Mouse (Mus musculus) forelimb bud, embryonic 11.5 days (tissue): ENCODE results near the gene Tppp3.

Source experiments
- DNase-seq: peaks from one replicate; pipeline ENCODE4 v3.0.0-alpha.2; 2012; ENCODE audit warnings: low read depth, low spot score

The Tppp3 gene

DNA sequence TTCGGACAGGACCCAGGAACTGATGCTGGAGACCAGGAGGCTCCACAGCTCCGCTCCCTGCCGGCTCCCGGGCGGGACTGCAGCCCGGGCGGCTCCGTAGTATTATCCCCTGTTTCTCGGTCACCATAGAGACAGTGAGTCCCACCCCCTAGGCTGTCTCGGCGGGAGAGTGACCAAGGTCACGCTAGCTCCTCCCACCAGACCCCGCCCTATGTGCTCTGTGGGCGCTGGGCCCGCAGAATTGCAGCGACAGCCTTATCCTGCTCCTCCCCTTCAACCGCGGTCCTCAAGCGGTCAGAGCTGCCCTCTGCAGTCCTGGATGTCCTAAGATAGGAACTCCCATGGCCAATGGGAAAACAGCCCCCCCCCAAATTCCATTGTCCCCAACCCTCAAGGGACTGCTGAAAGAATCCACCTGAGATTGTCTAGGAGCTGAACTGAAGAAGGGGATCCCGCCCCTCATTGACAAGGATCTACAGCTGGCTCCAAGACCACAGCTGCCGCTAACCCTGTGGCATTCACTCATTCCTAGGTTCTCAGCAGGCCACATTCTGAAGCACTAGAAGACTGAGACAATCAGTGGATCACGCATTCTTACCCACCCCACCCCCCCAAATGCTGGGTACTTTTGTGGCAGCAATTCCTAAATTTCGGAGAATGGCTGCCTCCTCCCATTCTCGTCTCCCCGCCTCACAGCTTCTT is at the start of gene Tppp3:
Gene Tppp3 (minus strand): TSS at position 213 of the 702 bp plus-strand sequence.
- DNase-seq = peak; percentile 94

GRCm38 (mm10) chr8:105521061-105521460 is 49.7 kb upstream of the Tppp3 start:
- DNase-seq = peak; percentile 39

DNA sequence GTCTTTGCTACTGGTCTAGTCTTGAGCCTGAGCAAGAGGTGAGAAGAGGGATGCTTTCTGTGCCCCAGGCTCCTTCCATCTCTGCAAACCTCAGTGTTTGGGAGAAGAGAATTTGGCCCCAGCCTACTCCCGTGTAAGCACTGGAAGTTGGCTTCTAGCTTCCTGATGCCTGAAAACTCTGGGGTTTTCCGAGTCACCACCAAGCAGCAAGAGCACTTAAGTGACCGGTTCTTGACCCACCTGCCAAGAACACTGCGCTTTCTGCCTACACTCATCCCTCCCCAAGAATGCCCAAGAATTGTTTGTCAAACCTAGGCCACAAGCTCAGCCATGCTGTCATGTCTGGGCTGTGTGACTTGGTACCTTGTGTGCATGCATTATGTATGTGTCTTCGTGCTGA is 49.2 kb upstream of the Tppp3 start:
- no peak for DNase-seq

- peak; percentile 88 for DNase-seq
These were observed 48.3 kb upstream of the Tppp3 start for GRCm38 (mm10) chr8:105519591-105519990.

GRCm38 (mm10) chr8:105518436-105519313 is 47.3 kb upstream of the Tppp3 start, which contains the start of gene Hsd11b2:
TSS of gene Hsd11b2 (plus strand) at chr8:105518755.
- DNase-seq = peak; percentile 79

DNA sequence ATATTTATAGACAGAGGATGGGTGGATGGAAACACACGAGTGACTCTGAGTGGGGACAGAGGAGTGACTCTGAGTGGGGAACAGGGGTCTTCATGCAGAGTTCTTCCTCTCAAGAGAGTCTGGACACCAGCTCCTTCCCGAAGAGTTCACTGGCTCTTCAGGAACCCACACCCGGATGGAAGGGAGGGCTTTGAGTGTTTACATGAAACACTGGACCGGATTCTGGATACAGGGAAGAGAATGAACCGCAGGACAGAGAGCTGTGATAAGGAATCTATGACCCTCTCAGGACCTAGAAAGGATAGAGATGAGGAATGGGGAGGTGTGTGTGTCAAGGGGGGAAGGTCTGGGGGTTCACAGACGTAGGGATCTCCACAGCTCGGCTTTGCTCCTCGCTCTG is 46.0 kb upstream of the Tppp3 start:
- no peak for DNase-seq

- peak; percentile 96 for DNase-seq
These were observed 44.8 kb upstream of the Tppp3 start for GRCm38 (mm10) chr8:105516018-105516645.

DNA sequence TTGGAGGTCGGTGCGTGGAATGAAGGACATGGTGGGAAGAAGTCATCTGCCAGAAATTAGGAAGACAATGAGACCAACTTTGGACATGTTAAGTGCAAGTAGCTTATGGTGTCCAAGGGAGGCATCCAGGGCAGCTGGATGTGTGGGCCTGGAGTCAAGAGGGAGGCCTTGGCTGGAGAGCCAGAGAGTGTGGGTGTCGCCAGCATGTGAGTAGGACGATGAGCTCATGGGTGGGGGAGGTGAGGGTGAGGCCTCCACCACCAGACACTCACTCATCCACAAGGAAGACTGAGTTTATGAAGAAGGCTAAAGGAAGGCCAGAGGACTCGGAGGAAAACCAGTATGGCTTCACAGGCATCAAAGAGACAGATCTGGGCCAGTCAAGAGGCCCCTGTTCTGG is 43.3 kb upstream of the Tppp3 start:
- no peak for DNase-seq

- DNase-seq = no peak
These were observed 42.9 kb upstream of the Tppp3 start for GRCm38 (mm10) chr8:105514194-105514593.

DNA sequence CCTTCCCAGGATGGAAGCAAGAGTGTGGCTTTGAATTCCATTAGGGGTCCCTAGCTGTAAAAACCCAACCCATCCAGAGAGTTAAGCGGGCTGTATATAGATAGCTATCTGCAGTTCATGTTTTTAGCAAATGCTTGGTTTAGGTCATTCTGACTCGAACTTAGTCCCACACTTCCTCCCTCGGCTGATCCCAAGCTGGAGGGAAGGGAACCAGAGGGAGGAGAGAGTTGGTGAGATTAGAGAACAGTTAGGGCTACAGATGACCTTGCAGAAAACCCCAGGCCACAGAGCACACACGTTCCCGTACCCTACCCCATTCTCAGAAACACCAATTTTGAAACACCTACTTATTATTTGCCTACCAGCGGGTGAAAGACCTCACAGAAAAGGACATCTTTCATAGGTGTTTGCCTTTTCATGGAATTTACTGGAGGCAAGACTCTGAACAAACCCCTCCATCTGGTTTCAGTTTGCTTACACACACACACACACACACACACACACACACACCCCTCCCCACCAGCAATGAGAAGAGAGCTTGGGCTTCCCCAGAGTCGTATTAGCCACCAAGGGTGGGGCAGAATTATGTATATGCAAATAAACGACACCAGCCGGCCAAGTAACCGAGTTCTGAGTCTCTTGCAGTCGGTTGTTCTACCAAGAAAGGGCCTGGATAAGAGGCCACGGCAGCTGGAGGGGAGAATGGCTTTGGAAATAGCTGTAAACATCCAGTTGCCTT is 38.8 kb upstream of the Tppp3 start:
- DNase-seq = no peak

- peak; percentile 43 for DNase-seq
These were observed 37.4 kb upstream of the Tppp3 start for GRCm38 (mm10) chr8:105508758-105509157.

DNA sequence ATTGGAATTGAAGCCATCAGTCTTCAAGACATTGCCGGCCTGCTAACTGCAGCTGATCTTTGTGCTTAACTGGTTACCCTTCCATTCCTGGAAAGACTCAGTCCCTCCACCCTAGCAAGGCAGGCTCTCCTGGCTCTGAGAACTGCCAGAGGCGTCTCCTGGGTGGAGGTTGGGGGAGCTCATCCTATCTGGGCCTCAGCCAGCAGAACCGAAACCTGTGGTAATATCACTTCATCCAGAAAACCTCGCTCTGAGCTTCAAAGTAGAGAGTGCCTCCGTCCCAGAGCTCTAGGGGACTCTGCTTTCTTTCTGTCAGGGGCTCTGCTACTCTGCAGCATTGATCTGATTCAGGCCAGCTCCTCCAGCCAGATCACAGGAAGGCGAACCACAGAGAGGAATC is 35.7 kb upstream of the Tppp3 start:
- no peak for DNase-seq

- no peak for DNase-seq
These were observed 33.3 kb upstream of the Tppp3 start for GRCm38 (mm10) chr8:105504617-105505016.

- DNase-seq = no peak
These were observed 28.5 kb upstream of the Tppp3 start for GRCm38 (mm10) chr8:105499787-105500186.

GRCm38 (mm10) chr8:105496439-105497180 is 25.3 kb upstream of the Tppp3 start, which contains the start of gene Zdhhc1:
TSS of gene Zdhhc1 (minus strand) at chr8:105496902.
- DNase-seq = peak; percentile 84

DNA sequence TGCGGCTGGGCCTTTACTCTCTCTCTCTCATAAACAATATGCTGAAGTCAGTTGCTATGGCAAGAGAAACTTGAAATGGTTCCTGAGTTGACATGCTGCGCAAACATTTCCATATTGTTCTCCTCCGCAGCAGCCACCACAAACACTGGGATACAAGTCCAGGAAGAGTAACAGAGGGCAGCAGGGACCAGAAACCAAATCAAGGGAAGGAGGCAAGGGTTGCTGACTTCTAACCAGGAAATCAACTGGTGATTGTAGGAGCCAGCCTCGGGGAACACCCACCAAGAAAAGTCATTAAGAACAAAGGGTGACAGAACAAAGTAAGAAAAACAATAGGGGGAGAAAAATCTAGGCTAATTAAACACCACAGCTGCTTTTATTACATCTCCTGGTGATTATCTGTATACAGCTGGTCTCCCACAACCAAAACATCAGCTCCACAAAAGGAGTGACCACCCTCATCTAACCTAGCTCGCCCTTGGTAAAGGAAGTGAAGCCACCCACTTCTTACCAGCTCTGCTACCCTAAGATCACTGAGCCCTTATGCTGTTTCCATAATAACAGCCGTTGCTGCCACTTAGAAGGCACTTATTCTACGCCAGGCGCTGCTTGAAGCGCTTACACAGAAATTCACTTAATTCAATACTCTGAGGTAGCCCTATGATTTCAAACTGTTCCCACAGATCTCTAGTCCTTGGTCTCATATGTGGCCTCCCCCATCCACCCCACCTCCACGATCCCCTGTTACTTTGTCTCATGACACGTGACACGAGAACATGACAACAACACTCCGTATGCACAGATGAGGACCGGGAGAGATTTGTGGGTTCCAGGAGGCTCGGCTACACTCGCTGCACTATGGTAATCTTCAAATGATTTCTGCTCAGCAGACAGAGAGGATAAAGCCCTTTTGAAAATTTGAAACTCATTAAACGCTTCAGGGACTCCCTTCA is 24.3 kb upstream of the Tppp3 start:
- no peak for DNase-seq

DNA sequence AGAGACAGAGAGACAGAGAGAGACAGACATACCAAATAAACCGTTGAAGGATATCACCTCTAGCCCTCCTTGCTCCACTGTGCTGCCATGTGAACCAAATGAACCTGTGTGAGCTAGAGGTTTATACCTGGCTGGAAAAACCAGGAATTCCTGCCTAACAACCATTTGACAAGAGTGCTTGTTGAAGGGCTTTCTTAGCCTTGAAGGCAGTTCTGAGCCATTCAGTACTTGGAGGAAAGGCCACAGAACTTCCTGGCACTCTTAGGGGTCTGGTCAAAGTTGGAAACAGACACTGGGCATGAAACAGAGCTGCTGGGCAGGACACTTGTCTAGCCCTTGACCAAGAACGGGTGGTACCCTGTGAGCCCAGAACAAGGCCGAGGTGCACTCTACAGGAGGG is 23.2 kb upstream of the Tppp3 start:
- DNase-seq = no peak

GRCm38 (mm10) chr8:105493495-105493894 is 22.2 kb upstream of the Tppp3 start:
- no peak for DNase-seq

DNA sequence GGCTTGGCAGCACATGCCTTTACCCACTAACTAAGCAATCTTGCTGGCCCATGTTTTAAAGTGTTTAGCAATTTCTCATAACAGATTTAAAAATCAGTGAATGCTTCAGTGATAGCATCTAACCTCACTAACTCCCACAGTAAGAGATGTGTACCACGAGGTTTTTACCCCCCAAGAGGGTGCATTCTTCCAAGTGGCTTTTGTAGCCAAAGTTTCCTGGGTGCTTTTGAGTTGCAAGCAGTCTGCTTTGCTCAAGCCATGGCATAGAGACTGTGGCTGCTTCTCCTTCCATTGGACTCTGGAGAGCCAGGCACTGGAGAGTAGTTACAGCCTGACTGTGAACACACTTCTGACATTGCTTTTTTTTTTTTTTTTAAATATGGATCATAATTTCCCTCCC is 18.0 kb upstream of the Tppp3 start:
- DNase-seq = no peak

DNA sequence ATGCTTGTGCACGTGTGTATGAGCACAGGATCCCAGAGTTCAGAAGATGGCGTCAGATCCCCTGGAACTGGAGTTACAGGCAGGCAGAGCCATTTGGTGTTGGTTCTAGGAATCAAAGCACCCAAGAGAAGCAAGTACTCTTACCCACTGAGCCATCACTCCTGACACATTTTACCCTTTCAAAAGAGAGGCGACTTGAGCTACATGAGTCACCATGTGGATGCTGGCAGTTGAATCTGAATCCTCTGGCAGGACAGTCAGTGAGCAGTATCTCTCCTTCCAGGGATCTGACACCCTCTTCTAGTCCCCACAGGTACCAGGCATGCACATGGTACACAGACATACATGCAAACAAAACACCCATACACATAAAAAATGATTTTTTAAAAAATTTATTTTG is 16.8 kb upstream of the Tppp3 start:
- DNase-seq = no peak
